Mouse (Mus musculus) heart, embryonic 16.5 days (tissue): ENCODE measurements around the gene Tmem219. TPM values are rescaled to one million over a fixed set of nuclear protein-coding genes. Genes with fewer than 3 reads are reported as not detected.

Experiments used
- ATAC-seq: fragments of 200-750 bp; cut with Nextera tagmentation; replicated peaks from 2 replicates; pipeline ENCODE4 v1.8.0; 2017; ENCODE audit warnings: moderate number of reproducible peaks; ENCODE audit not compliant: insufficient read depth, low FRiP score; ENCODE audit errors: extremely low read depth
- H3K27ac ChIP-seq: fragments of 300-500 bp; sonication (generic); 2 replicates; pipeline ENCODE4 v1.5.1; 2014; ENCODE audit warnings: mild to moderate bottlenecking, low read length, control low read depth, moderate library complexity
- H3K27me3 ChIP-seq: fragments of 300-500 bp; sonication (generic); 2 replicates; pipeline ENCODE4 v1.6.1; 2014; ENCODE audit warnings: low read length, mixed read lengths; ENCODE audit not compliant: control insufficient read depth, insufficient read depth
- H3K36me3 ChIP-seq: fragments of 300-500 bp; sonication (generic); 2 replicates; pipeline ENCODE4 v1.6.1; 2014; ENCODE audit not compliant: control insufficient read depth, insufficient read depth
- H3K4me1 ChIP-seq: fragments of 300-500 bp; sonication (generic); 2 replicates; pipeline ENCODE4 v1.6.1; 2014; ENCODE audit warnings: low read length, mixed read lengths; ENCODE audit not compliant: control insufficient read depth, insufficient read depth
- H3K4me2 ChIP-seq: fragments of 300-500 bp; sonication (generic); 2 replicates; pipeline ENCODE4 v1.6.1; 2014; ENCODE audit warnings: low read depth, mild to moderate bottlenecking, control low read depth, low read length
- H3K4me3 ChIP-seq: fragments of 300-500 bp; sonication (generic); 2 replicates; pipeline ENCODE4 v1.5.1; 2014; ENCODE audit warnings: mild to moderate bottlenecking, control low read depth, low read length
- H3K9ac ChIP-seq: fragments of 300-500 bp; sonication (generic); 2 replicates; pipeline ENCODE4 v1.6.1; 2014; ENCODE audit warnings: low read length, control low read depth
- H3K9me3 ChIP-seq: fragments of 300-500 bp; sonication (generic); replicated peaks from 2 replicates; pipeline ENCODE4 v1.6.1; 2016; ENCODE audit warnings: low read length; ENCODE audit not compliant: control insufficient read depth
- WGBS: fragments of 180-500 bp; shearing (Covaris S2); extraction: QIAGEN DNeasy Blood & Tissue Kit; methylation state at CpG from one replicate; pipeline ENCODE4 v1.1.7; 2014; 5-methylcytosine and 5-hydroxymethylcytosine counted together
- polyA plus RNA-seq: library from polyadenylated mRNA; unstranded; fragments of >200 nt; fragmentation: Nextera tagmentation; extraction: Ambion mirVana; gene quantifications from 2 replicates; pipeline ENCODE4 v1.2.1, GENCODE M21; 2015

The Tmem219 gene
- polyA plus RNA-seq = 19.6 and 22.5 TPM in 2 replicates

DNA sequence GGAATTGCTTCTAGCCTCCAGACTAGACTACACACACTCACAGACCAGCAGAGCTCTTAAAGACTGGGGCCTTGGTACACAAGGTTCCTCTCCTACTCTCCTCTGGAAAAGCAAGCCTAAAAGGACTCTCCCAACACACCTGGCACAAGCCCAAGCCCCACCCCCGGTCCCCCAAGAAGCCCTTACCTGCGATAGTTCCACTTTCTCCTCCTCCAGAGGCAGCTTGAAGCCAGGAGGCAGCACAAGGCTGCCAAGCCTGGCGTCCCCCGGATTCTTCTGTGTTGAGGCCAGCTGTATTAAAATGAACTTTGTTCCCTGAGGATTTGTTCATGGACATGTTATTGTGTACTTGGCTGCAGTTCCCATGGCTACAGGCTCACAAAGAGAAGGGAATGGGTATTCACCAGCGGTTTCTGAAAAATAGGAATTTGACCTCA is at the start of gene Tmem219:
Gene Tmem219, minus strand, starts transcription at position 294 of the 437 bp plus-strand sequence.
- Histone ChIP-seq H3K9ac (no peak within 1 kb of the TSS), H3K27ac (peak within 1 kb of the TSS; percentile 52), H3K4me2 (no peak within 1 kb of the TSS), H3K36me3 (no peaks in the 10 kb centered on the region), H3K4me1 (no peaks in the 10 kb centered on the region; the same call in 1 of the 2 replicates), H3K9me3 (no peaks in the 10 kb centered on the region), H3K27me3 (no peaks in the 10 kb centered on the region), H3K4me3 (no peak within 1 kb of the TSS)
- 48% methylated on average over 5 of the region's 5 CpGs for WGBS
- ATAC-seq = no peak; the same call in 1 of the 2 replicates

DNA sequence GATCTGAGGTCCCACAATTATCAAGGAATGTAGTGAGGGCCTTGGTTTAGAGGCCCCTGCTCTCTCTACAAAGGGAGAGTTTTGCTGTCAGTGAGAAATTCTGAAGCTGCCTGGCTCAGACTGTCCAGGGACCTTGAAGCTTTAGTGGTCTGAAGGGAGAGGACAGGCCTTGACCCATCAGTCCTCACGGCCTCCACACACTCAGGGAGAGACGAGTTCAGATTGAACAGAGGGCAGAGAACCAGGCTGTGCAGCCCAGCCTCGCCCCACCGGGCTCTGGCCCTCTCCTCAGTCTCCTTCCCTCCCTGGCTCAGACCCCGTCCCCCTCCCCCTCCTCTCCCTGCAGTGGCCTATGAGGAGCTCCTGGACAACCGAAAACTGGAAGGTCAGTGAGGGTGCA is 44.6 kb upstream of the Tmem219 start:
- Histone ChIP-seq H3K9me3 (no peaks in the 10 kb centered on the region), H3K4me2 (no peak overlapping the region), H3K36me3 (no peaks in the 10 kb centered on the region), H3K4me1 (no peaks in the 10 kb centered on the region), H3K27me3 (peaks cover 12% of the 10 kb centered on the region), H3K4me3 (no peak overlapping the region), H3K27ac (no peak overlapping the region), H3K9ac (no peak overlapping the region)
- no peak for ATAC-seq
- 64% methylated on average over 6 of the region's 6 CpGs for WGBS

DNA sequence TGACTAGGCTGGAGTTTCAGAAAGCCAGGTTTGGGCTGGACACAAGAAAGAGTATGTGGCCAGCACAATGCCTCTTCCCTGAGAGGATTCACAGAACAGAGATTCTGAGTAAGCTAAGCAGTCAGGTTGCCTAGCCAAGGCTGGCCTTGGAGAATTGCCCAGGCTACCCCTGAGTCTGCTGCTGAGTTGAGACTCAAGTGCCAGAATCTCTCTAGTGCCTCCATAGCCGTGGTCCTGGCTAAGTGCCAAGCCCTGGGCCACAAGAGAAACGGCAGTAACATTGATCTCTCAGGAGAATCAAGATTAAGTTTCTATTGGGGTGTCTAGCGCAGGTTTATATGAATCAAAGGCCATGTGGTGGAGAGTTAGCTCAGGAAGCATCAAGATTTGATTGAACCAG is 42.9 kb upstream of the Tmem219 start:
- H3K4me2 ChIP-seq = no peak overlapping the region
- H3K4me3 ChIP-seq = no peak overlapping the region
- no peak for ATAC-seq
- no peaks in the 10 kb centered on the region for H3K4me1 ChIP-seq
- peaks cover 12% of the 10 kb centered on the region for H3K27me3 ChIP-seq
- H3K9me3 ChIP-seq = no peaks in the 10 kb centered on the region
- no peak overlapping the region for H3K27ac ChIP-seq
- no peaks in the 10 kb centered on the region for H3K36me3 ChIP-seq
- WGBS = 40% methylated on average over 3 of the region's 3 CpGs
- H3K9ac ChIP-seq = no peak overlapping the region

DNA sequence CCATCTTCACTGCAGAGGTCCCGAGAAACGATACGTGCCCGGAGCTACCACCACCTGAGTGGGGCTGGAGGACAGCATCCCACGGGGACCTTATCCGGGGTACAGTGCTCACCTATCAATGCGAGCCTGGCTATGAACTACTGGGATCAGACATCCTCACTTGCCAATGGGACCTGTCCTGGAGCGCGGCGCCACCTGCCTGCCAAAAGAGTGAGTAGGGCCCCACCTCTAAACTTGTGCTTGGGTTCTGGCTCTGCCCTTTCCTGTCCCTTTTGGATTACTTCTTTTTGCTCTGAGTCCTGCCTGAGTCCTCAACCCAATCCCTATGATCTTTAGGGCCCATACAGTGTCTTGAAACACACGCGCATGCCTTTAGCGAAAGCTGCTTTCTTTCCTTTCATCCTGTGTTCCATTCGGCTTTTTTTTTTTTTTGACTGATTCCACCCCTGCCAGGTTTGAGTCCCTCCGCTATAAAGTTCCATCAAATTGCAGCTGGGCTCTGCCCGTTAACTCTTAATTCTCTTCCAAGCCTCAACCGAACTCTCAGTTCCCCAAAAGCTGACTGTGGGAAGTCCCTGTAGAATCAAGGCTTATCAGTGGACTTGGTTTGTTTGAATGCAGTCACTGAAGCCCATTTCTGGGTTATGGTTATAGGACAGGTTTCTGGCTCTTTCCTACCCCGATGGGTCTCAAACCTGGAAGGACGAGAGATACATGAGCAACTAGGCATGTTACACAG is 41.0 kb upstream of the Tmem219 start:
- ATAC-seq = no peak

DNA sequence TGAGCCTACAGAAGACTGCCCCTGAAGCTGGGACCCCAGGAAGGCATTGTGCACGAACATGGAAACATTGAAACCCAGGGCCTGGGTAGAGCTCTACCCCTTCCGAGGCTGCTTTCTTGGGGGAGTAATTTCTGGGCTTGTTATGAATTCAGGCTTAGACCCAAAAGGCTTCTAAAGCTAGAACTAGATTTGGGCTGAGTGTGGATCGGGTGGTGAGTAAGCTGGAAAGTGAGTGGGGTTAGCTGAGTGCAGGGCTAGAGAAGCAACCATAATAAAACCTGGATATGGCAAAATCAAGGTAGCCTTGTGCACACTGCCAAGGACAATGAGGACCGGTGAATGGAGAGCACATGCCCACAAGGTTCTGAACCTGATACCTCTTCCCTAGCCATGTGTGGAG is 39.2 kb upstream of the Tmem219 start:
- Histone ChIP-seq H3K4me2 (no peak overlapping the region), H3K36me3 (no peaks in the 10 kb centered on the region), H3K4me1 (no peaks in the 10 kb centered on the region), H3K4me3 (no peak overlapping the region), H3K9me3 (no peaks in the 10 kb centered on the region), H3K27me3 (peaks cover 12% of the 10 kb centered on the region), H3K9ac (no peak overlapping the region), H3K27ac (no peak overlapping the region)
- WGBS = 89% methylated on average over 4 of the region's 4 CpGs
- no peak for ATAC-seq

More for the DNA sequence above, 41.0 kb upstream of the Tmem219 start:
- Histone ChIP-seq H3K27ac (no peak overlapping the region), H3K4me3 (no peak overlapping the region), H3K36me3 (no peaks in the 10 kb centered on the region), H3K9me3 (no peaks in the 10 kb centered on the region), H3K27me3 (peaks cover 12% of the 10 kb centered on the region), H3K9ac (no peak overlapping the region), H3K4me1 (no peaks in the 10 kb centered on the region), H3K4me2 (no peak overlapping the region)
- WGBS = 32% methylated on average over 19 of the region's 19 CpGs

DNA sequence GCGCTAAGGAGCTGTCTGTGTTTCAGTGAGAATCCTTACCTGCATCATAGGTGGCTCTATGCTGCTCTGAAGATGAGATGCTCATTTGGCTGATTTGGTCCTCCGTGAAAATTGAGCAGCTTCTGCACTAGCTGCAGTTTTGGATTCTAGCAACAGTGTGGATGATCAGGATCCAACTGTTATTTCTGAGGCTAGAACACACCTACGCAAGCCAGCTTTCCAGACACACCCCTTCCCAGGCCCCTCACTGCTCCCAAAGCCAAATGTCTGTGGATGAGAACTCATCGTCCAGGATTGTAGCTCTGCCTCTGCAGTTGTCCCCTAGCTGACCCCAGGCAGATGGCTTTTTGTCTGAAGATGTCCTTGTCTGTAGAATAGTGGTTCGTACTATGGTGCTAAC is 38.4 kb upstream of the Tmem219 start:
- H3K9me3 ChIP-seq = no peaks in the 10 kb centered on the region
- no peaks in the 10 kb centered on the region for H3K4me1 ChIP-seq
- H3K4me2 ChIP-seq = no peak overlapping the region
- WGBS = 78% methylated on average over 5 of the region's 5 CpGs
- no peaks in the 10 kb centered on the region for H3K36me3 ChIP-seq
- peaks cover 12% of the 10 kb centered on the region for H3K27me3 ChIP-seq
- H3K9ac ChIP-seq = no peak overlapping the region
- no peak overlapping the region for H3K4me3 ChIP-seq
- no peak for ATAC-seq
- no peak overlapping the region for H3K27ac ChIP-seq

DNA sequence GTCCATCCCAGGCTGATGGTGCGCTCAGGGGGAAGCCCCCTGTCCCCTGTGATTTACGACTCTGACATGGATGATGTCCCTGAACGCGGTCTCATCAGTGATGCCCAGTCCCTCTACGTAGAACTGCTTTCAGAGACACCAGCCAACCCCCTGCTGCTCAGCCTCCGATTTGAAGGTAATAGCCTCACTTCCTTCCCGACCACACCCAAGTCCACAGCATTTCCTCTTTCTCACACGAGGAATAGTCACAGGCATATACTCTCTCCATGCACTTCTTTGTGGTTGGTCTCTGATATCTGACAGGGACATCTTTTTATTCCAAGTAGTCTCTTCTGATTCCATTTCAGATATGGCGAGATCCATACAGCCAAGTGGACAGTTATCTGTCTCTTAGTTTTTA is 37.1 kb upstream of the Tmem219 start:
- no peak overlapping the region for H3K27ac ChIP-seq
- H3K9ac ChIP-seq = no peak overlapping the region
- no peak overlapping the region for H3K4me3 ChIP-seq
- no peak for ATAC-seq
- H3K36me3 ChIP-seq = no peaks in the 10 kb centered on the region
- H3K9me3 ChIP-seq = no peaks in the 10 kb centered on the region
- no peak overlapping the region for H3K4me2 ChIP-seq
- no peaks in the 10 kb centered on the region for H3K4me1 ChIP-seq
- WGBS = 49% methylated on average over 9 of the region's 9 CpGs
- H3K27me3 ChIP-seq = peaks cover 12% of the 10 kb centered on the region

DNA sequence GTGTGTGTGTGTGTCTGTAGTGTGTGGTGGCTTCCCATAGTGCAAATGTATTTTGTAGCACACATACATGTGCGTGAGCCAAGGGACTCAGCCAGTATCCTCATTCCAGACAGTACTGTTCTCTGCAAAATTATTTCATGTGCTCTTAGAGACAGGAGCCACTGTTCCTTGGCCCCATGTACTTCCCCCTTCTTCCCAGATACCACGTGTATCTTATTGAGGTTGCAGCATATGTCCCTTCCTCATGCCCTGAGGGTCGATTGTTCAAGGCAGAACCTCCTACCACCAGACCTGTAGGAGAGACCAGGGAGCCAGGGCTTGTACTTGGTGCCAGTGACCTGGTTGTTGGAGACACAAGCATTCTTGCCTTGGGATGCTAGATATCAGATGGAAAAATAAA is 32.4 kb upstream of the Tmem219 start:
- no peaks in the 10 kb centered on the region for H3K4me1 ChIP-seq
- ATAC-seq = no peak
- no peak overlapping the region for H3K4me2 ChIP-seq
- peaks cover 27% of the 10 kb centered on the region for H3K27me3 ChIP-seq
- no peaks in the 10 kb centered on the region for H3K9me3 ChIP-seq
- no peak overlapping the region for H3K27ac ChIP-seq
- no peak overlapping the region for H3K4me3 ChIP-seq
- WGBS = 56% methylated on average over 3 of the region's 3 CpGs
- no peaks in the 10 kb centered on the region for H3K36me3 ChIP-seq
- no peak overlapping the region for H3K9ac ChIP-seq

DNA sequence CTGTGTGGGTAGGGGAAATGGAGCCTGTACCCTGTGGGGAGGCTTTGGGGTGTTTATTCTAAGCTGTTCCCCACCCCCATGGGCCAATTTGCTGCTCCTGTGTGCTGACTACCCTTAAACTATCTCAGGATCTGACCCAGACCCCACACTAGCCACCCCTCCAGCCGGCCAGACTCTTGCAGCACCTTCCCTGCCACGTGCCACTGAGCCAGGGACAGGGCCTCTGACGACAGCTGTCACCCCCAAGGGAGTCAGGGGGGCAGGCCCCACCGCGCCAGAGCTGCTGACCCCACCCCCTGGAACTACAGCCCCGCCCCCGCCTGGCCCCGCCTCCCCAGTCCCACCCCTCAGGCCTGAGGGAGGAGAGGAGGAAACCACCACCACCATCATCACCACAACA is 29.9 kb upstream of the Tmem219 start:
- H3K9ac ChIP-seq = no peak overlapping the region
- ATAC-seq = no peak
- H3K4me3 ChIP-seq = no peak overlapping the region
- peaks cover 29% of the 10 kb centered on the region for H3K27me3 ChIP-seq
- no peak overlapping the region for H3K4me2 ChIP-seq
- H3K27ac ChIP-seq = no peak overlapping the region
- peaks cover 4% of the 10 kb centered on the region; the same call in 1 of the 2 replicates for H3K4me1 ChIP-seq
- 0% methylated on average over 8 of the region's 8 CpGs for WGBS
- H3K36me3 ChIP-seq = no peaks in the 10 kb centered on the region
- H3K9me3 ChIP-seq = no peaks in the 10 kb centered on the region
